Mouse (Mus musculus) cerebellum, adult 2 months (tissue): ENCODE results near the gene Sh2b2.

ENCODE experiments used
- CTCF ChIP-seq: fragments of 200-500 bp; IDR thresholded peaks from 2 replicates; pipeline ENCODE4 v1.5.1; 2011; ENCODE audit warnings: low read depth, mild to moderate bottlenecking, control low read depth, low read length, moderate library complexity, borderline replicate concordance; ENCODE audit not compliant: insufficient read depth
- POLR2A ChIP-seq: fragments of 200-500 bp; IDR thresholded peaks from 2 replicates; pipeline ENCODE4 v1.6.1; 2011; ENCODE audit warnings: low read length, control low read depth, borderline replicate concordance; ENCODE audit not compliant: insufficient read depth

- TF ChIP-seq CTCF = peak; percentile 19; the same call in 1 of the 2 replicates
- no peak for TF ChIP-seq POLR2A
Observed at GRCm38 (mm10) chr5:136215211-136215610, 31.1 kb downstream of the Sh2b2 start.
